Mouse (Mus musculus): ENCODE data around the gene Kdm5a. TPM values are rescaled to one million over a fixed set of nuclear protein-coding genes. Genes with fewer than 3 reads are reported as not detected.

Kdm5a gene
- polyA plus RNA-seq, 1 experiment from 2014 or later: 38.9 TPM

Other genes starting within 250 kb of the Kdm5a start
- gene D330020A13Rik, start 69.8 kb upstream of the Kdm5a start, polyA plus RNA-seq (2015; fragmentation: Nextera tagmentation; extraction: Ambion mirVana): not detected in 2 replicates
- gene B4galnt3, start 69.6 kb upstream of the Kdm5a start, polyA plus RNA-seq (2015; fragmentation: Nextera tagmentation; extraction: Ambion mirVana): 0.11 and 0.22 TPM in 2 replicates
- gene Ccdc77, start 250 bp downstream of the Kdm5a start, polyA plus RNA-seq (2015; fragmentation: Nextera tagmentation; extraction: Ambion mirVana): 10.1 and 11.0 TPM in 2 replicates
- 2.9 and 4.2 TPM in 2 replicates for gene Il17ra, start 99.1 kb downstream of the Kdm5a start, polyA plus RNA-seq (2015; fragmentation: Nextera tagmentation; extraction: Ambion mirVana)
- gene Tmem121b, start 129.7 kb downstream of the Kdm5a start, polyA plus RNA-seq (2015; fragmentation: Nextera tagmentation; extraction: Ambion mirVana): 3.6 and 3.8 TPM in 2 replicates
- 15.5 and 18.0 TPM in 2 replicates for gene Hdhd5, start 167.2 kb downstream of the Kdm5a start, polyA plus RNA-seq (2015; fragmentation: Nextera tagmentation; extraction: Ambion mirVana)